Mouse (Mus musculus) intestine, embryonic 15.5 days (tissue): ENCODE data around the gene Gse1. TPM values are rescaled to one million over a fixed set of nuclear protein-coding genes. Genes with fewer than 3 reads are reported as not detected.
A peak's percentile ranks its signal among the peaks of the same experiment; 100 is the strongest.

Source experiments
- ATAC-seq: fragments of 200-750 bp; cut with Nextera tagmentation; 2 replicates; pipeline ENCODE4 v1.8.0; 2017; ENCODE audit warnings: moderate TSS enrichment, moderate library complexity
- H3K27ac ChIP-seq: fragments of 300-500 bp; sonication (generic); 2 replicates; pipeline ENCODE4 v1.5.1; 2015; ENCODE audit warnings: mild to moderate bottlenecking, inconsistent platforms
- H3K27me3 ChIP-seq: fragments of 300-500 bp; sonication (generic); replicated peaks from 2 replicates; pipeline ENCODE4 v1.6.1; 2015; ENCODE audit warnings: inconsistent platforms
- H3K36me3 ChIP-seq: fragments of 300-500 bp; sonication (generic); 2 replicates; pipeline ENCODE4 v1.6.1; 2015; ENCODE audit warnings: inconsistent platforms
- H3K4me1 ChIP-seq: fragments of 300-500 bp; sonication (generic); replicated peaks from 2 replicates; pipeline ENCODE4 v1.6.1; 2015; ENCODE audit warnings: inconsistent platforms
- H3K4me2 ChIP-seq: fragments of 300-500 bp; sonication (generic); replicated peaks from 2 replicates; pipeline ENCODE4 v1.6.1; 2015; ENCODE audit warnings: mild to moderate bottlenecking, inconsistent platforms
- H3K4me3 ChIP-seq: fragments of 300-500 bp; sonication (generic); replicated peaks from 2 replicates; pipeline ENCODE4 v1.5.1; 2015; ENCODE audit warnings: inconsistent platforms
- H3K9ac ChIP-seq: fragments of 300-500 bp; sonication (generic); 2 replicates; pipeline ENCODE4 v1.6.1; 2015; ENCODE audit warnings: inconsistent platforms
- H3K9me3 ChIP-seq: fragments of 300-500 bp; sonication (generic); 2 replicates; pipeline ENCODE4 v1.6.1; 2016; ENCODE audit warnings: inconsistent platforms
- WGBS: fragments of 180-500 bp; shearing (Covaris S2); methylation state at CpG from one replicate; pipeline ENCODE4 v1.1.7; 2015; 5-methylcytosine and 5-hydroxymethylcytosine counted together
- polyA plus RNA-seq: library from polyadenylated mRNA; unstranded; fragments of >200 nt; fragmentation: Nextera tagmentation; extraction: Ambion mirVana; gene quantifications from 2 replicates; pipeline ENCODE4 v1.2.1, GENCODE M21; 2015

Gene Gse1
- polyA plus RNA-seq, 1 experiment from 2014 or later, result 7.9 TPM

DNA sequence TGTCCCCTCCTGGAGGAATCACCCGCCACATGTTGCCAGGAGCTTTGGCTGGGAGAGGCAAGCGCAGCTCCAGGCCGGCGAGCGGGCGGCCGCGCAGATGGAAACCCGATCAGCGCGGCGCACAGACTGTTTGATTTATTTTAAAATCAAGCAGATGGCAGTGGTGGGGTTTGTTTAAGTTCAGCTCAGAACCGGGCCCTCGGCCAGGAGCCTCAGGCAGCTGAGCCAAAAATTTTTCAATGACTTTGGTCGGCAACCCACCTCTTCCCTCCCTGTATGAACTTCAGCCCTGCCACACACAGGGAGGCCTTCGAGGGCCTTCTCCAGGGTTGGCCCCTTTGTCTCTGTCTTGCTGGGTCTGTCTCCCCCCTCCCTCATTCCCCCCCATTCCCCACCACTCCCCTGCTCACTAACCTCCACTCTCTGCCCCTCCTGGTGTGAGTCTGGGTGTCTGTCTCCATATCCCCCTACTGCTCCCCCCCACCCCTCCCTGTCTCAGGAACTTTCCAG, 36.7 kb downstream of the Gse1 start:
- Histone ChIP-seq H3K4me3 (no peak overlapping the region; the same call in 1 of the 2 replicates), H3K4me2 (peak overlapping the region; percentile 60), H3K36me3 (no peaks in the 10 kb centered on the region), H3K4me1 (peaks cover 82% of the 10 kb centered on the region), H3K9ac (peak overlapping the region; percentile 12; the same call in 1 of the 2 replicates), H3K9me3 (no peaks in the 10 kb centered on the region), H3K27me3 (no peaks in the 10 kb centered on the region), H3K27ac (peak overlapping the region; percentile 94)
- WGBS, result 14% methylated on average over 16 of the region's 16 CpGs
- ATAC-seq, result peak; percentile 72

DNA sequence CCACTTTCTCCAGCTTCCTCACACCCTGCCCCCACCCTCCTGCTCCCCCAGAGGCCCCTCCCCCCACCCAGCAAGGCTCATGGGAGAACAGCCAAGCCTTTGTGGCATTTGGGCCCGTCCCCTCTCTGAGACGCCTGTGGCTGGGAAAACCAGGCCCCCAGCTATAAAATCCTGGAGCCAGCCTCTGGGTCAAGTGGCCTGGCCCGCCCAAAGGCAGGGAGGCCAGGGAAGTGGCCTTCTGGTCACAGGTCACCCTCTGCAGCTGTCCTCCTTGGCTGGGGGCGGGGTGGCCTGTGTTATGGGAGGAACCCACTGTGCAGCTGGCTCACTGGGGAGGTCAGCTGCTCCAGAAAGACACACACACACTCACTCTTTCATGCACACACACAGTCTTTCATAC, 37.2 kb downstream of the Gse1 start:
- H3K4me2 ChIP-seq, result peak overlapping the region; percentile 60
- H3K27ac ChIP-seq, result peak overlapping the region; percentile 94
- H3K36me3 ChIP-seq, result no peaks in the 10 kb centered on the region
- ATAC-seq, result peak; percentile 72
- H3K4me3 ChIP-seq, result no peak overlapping the region
- peaks cover 79% of the 10 kb centered on the region for H3K4me1 ChIP-seq
- H3K9ac ChIP-seq, result no peak overlapping the region
- 11% methylated on average over 4 of the region's 4 CpGs for WGBS
- H3K27me3 ChIP-seq, result no peaks in the 10 kb centered on the region
- no peaks in the 10 kb centered on the region for H3K9me3 ChIP-seq

DNA sequence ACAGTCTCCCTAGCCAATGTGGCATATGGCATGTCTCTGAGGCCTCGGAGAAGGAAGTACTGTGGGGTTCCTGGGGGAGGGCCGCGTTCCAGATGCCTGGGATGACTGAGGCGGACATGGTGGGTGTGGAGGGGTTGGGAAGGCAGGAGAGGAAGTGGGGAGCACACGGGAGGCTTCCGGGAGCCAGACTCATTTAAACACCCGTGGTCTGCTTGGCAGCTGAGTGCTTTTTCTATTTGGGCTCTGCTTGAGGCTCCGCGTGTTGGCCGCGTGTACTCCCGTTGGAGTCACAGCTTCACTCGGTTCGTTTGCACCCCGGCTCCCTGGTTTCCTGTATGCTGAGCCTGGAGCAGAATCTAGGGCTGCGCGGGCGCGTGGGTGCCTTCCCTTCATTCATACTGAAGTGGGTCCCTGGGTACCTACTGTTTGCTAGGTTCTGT, 40.3 kb downstream of the Gse1 start:
- no peaks in the 10 kb centered on the region for H3K36me3 ChIP-seq
- peak overlapping the region; percentile 12; the same call in 1 of the 2 replicates for H3K4me2 ChIP-seq
- 38% methylated on average over 19 of the region's 19 CpGs for WGBS
- peak overlapping the region; percentile 10; the same call in 1 of the 2 replicates for H3K9ac ChIP-seq
- H3K27me3 ChIP-seq, result no peaks in the 10 kb centered on the region
- ATAC-seq, result no peak
- peak overlapping the region; percentile 44 for H3K27ac ChIP-seq
- peaks cover 58% of the 10 kb centered on the region for H3K4me1 ChIP-seq
- H3K4me3 ChIP-seq, result no peak overlapping the region
- H3K9me3 ChIP-seq, result no peaks in the 10 kb centered on the region

DNA sequence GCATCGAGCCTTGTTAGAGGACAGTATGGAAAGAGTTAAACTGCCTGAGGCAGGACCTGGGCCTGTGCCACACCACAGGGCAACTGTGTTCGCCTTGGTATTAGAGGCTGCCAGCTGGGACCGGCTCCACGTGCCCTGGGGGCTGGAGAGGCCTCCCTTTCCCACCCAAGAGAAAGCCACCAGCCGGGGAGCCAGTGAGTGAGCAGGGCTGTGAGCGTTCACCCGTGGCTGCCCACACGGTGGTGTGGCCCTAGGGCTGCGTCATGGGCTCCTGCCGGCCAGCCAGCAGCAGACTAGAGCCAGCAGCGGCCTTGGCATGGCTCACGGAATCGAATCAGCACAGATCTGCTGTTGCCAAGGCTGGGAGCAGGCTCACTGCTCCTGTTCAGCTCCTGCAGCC, 42.2 kb downstream of the Gse1 start:
- Histone ChIP-seq H3K4me3 (no peak overlapping the region), H3K9me3 (no peaks in the 10 kb centered on the region), H3K27me3 (no peaks in the 10 kb centered on the region), H3K36me3 (no peaks in the 10 kb centered on the region), H3K9ac (no peak overlapping the region; the same call in 1 of the 2 replicates), H3K4me1 (peaks cover 52% of the 10 kb centered on the region), H3K4me2 (no peak overlapping the region), H3K27ac (no peak overlapping the region)
- no peak for ATAC-seq
- 79% methylated on average over 13 of the region's 13 CpGs for WGBS

DNA sequence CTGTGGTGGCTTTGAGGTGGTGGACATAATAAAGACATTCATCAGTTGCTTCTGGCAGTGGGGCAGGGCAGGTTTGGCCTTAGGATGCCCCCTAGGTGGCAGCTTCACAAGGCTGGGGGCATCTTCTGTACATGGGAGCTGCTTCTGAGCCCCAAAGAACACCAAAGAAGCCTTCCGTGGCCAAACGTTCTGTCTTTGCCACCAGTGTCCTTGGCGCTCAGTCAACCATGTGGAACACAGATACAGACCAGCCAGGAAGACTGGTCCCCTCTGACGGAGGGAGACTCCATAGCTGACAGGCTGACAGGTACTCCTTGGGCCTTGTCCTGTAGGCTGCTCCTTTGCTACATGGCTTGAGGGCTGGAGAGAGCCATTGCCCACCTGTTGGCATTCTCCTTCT, 45.2 kb downstream of the Gse1 start:
- no peak for ATAC-seq
- Histone ChIP-seq H3K36me3 (no peaks in the 10 kb centered on the region), H3K27me3 (no peaks in the 10 kb centered on the region), H3K4me1 (peaks cover 57% of the 10 kb centered on the region), H3K27ac (no peak overlapping the region), H3K9me3 (no peaks in the 10 kb centered on the region), H3K4me3 (no peak overlapping the region), H3K4me2 (no peak overlapping the region), H3K9ac (no peak overlapping the region)
- 92% methylated on average over 4 of the region's 4 CpGs for WGBS

DNA sequence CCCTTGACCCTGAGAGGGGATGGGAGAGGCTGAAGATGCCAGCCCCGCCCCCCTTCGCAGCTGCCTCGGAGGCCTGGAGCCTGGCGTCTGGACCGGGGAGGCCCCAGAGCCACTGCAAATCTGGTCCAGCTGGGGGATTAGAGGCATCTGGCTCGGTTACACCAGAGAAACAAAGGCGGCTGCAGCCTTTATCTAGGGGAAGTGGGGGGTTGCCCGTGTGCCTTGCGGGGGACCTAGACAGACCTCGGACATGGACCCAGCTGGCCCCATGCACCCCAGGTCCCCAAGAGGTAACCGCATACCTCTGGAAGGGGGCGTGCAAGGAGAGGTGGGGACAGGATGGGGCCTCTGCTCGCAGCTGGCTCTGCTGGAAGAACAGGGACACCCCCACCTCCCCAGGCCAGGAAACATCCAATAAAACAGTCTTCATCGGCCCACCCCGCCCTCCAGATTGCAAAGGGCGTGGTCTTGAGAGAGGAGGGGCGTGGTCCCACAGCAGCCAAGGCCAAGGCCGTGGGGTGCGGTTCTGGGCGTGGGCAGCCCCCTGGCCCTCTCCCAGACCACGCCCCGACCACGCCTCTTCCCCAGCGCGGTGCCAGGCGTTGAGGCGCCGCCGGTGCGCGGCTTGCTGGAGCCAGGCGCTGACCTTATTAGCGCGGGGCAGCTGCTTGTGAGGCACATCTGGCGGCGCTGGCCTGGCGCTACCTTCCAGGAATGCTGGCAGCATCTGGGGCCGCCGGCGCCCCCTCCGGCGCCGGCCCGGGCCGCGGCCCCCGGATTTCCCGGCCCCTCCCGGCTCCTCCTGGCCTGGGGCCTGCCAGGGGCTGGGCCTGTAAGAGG, 48.0 kb downstream of the Gse1 start:
- ATAC-seq, result peak; percentile 94
- peak overlapping the region; percentile 44 for H3K4me3 ChIP-seq
- peak overlapping the region; percentile 55 for H3K9ac ChIP-seq
- H3K36me3 ChIP-seq, result no peaks in the 10 kb centered on the region
- peak overlapping the region; percentile 94 for H3K4me2 ChIP-seq
- no peaks in the 10 kb centered on the region for H3K9me3 ChIP-seq
- WGBS, result under 1% methylated on average over 48 of the region's 49 CpGs
- H3K4me1 ChIP-seq, result peaks cover 60% of the 10 kb centered on the region
- no peaks in the 10 kb centered on the region for H3K27me3 ChIP-seq
- H3K27ac ChIP-seq, result peak overlapping the region; percentile 96

DNA sequence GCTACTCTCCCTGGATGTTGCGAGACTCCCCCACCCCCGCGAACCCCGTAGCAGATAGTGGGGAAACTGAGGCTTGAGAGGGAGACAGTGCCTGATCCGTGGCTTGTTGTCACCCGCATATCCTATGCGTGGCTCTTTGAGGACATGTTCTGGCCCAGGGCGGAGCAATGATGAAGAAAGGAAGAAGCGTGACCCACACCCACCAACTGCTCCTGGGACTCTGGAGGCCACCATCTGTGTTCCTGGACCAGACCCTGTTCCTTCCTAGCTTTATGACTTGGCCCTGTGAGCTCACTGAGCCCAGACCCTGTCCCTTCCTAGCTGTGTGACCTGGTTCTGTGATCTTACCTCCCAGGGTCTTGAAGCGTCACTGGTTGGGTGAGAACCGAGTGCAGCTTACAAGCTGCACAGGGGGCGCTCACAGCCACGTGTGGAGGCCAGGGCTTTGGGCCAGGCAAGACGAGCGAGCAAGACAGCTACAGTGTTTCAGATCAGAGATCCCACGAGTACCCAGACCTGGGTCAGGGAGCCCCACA, 48.7 kb downstream of the Gse1 start:
- H3K9me3 ChIP-seq, result no peaks in the 10 kb centered on the region
- no peaks in the 10 kb centered on the region for H3K27me3 ChIP-seq
- ATAC-seq, result peak; percentile 13; the same call in 1 of the 2 replicates
- H3K27ac ChIP-seq, result peak overlapping the region; percentile 96
- H3K4me2 ChIP-seq, result peak overlapping the region; percentile 94
- peaks cover 62% of the 10 kb centered on the region for H3K4me1 ChIP-seq
- 14% methylated on average over 16 of the region's 16 CpGs for WGBS
- H3K9ac ChIP-seq, result peak overlapping the region; percentile 55
- H3K4me3 ChIP-seq, result peak overlapping the region; percentile 44
- no peaks in the 10 kb centered on the region for H3K36me3 ChIP-seq

DNA sequence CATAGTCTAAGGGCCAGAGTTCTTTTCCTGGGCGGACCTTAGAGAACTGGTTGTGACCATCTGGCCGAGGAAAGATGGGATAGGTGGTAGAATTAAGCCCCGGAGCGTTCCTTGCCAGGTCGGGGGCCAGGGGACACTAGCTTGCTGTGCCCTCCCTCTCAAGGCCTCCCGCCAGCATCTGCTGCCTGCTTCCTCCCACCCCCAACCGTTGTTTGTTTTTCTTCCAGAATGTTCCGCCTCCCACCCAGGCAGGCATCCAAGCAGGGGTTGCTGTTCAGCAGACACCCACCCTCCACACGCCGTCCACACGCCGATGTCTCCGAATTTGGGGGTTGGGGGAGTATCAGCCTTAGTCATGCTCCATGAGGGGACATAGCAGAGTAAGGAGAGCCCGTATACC, 49.8 kb downstream of the Gse1 start:
- Histone ChIP-seq H3K27ac (peak overlapping the region; percentile 96), H3K27me3 (no peaks in the 10 kb centered on the region), H3K4me1 (peaks cover 70% of the 10 kb centered on the region), H3K36me3 (no peaks in the 10 kb centered on the region), H3K4me2 (no peak overlapping the region), H3K9ac (no peak overlapping the region), H3K4me3 (no peak overlapping the region), H3K9me3 (no peaks in the 10 kb centered on the region)
- ATAC-seq, result no peak
- WGBS, result 45% methylated on average over 14 of the region's 14 CpGs

DNA sequence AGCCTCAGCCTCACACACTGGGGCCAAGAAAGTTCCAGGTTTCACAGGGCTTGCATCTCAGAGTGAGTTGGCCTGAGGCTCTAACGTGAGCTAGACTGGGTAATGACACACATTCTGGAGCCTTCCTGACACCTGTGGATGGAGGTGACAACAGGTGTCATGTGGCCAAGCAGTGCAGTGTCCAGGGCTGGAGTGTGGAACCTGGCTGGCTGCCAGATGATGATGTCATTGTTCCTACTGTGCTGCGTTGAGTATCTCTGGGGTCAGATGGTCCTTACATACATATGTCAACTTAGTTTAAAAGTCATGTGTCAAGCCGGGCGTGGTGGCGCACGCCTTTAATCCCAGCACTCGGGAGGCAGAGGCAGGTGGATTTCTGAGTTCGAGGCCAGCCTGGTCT, 51.2 kb downstream of the Gse1 start:
- peak overlapping the region; percentile 18; the same call in 1 of the 2 replicates for H3K27ac ChIP-seq
- no peak for ATAC-seq

DNA sequence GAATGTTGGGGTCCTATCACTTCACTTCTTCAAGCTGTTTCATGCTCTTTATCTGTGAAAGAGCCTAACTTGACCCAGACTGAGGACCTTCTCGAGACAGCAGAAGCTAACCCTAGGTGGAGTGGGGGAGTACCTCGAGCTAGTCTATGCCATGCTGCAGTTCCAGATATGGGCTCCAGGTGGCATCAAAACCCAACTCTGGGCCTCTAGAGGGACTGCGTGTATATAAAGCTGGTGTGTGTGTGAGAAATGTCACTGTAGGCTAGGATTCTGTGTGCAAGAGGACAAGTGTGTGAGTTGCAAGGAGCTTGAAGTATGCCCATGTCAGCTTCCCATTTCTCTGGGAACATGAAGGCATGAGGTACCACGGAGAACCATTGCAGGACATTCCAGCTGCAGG, 53.2 kb downstream of the Gse1 start:
- no peak overlapping the region for H3K4me3 ChIP-seq
- no peaks in the 10 kb centered on the region for H3K27me3 ChIP-seq
- H3K9ac ChIP-seq, result no peak overlapping the region
- no peaks in the 10 kb centered on the region for H3K9me3 ChIP-seq
- no peak overlapping the region for H3K4me2 ChIP-seq
- ATAC-seq, result no peak
- H3K27ac ChIP-seq, result no peak overlapping the region
- peaks cover 77% of the 10 kb centered on the region for H3K4me1 ChIP-seq
- 18% methylated on average over 4 of the region's 4 CpGs for WGBS
- H3K36me3 ChIP-seq, result no peaks in the 10 kb centered on the region

More for the DNA sequence above, 51.2 kb downstream of the Gse1 start:
- no peak overlapping the region for H3K4me3 ChIP-seq
- no peaks in the 10 kb centered on the region for H3K27me3 ChIP-seq
- no peaks in the 10 kb centered on the region for H3K9me3 ChIP-seq
- H3K36me3 ChIP-seq, result no peaks in the 10 kb centered on the region
- peaks cover 76% of the 10 kb centered on the region for H3K4me1 ChIP-seq
- no peak overlapping the region for H3K9ac ChIP-seq
- no peak overlapping the region for H3K4me2 ChIP-seq
- WGBS, result 75% methylated on average over 8 of the region's 8 CpGs

DNA sequence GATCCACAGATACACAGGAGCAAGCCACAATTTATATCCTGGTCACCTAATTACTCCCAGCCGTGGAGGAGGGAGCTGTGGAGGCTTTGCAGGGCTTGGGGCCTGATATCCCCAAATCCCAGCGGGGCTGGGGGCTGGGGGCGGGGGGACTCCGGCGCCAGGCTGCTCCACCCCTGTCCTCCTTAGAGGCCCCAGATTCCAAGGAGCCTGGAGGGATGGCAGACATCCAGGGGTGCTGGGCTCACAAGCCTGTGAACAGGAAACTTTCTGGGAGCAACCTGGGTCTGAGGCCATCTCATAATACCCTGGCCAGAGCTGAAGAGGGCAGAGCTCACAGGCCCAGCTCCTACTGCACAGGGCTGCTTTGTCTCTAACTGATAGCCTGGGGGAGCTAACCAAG, 54.2 kb downstream of the Gse1 start:
- WGBS, result 49% methylated on average over 5 of the region's 5 CpGs
- peaks cover 67% of the 10 kb centered on the region for H3K4me1 ChIP-seq
- H3K9ac ChIP-seq, result no peak overlapping the region
- no peaks in the 10 kb centered on the region for H3K36me3 ChIP-seq
- peak overlapping the region; percentile 40; the same call in 1 of the 2 replicates for H3K27ac ChIP-seq
- no peaks in the 10 kb centered on the region for H3K27me3 ChIP-seq
- no peak for ATAC-seq
- H3K4me2 ChIP-seq, result 0 out of 2 replicates have a peak overlapping the region, but pooled peaks have one; percentile 3
- no peaks in the 10 kb centered on the region for H3K9me3 ChIP-seq
- H3K4me3 ChIP-seq, result no peak overlapping the region

DNA sequence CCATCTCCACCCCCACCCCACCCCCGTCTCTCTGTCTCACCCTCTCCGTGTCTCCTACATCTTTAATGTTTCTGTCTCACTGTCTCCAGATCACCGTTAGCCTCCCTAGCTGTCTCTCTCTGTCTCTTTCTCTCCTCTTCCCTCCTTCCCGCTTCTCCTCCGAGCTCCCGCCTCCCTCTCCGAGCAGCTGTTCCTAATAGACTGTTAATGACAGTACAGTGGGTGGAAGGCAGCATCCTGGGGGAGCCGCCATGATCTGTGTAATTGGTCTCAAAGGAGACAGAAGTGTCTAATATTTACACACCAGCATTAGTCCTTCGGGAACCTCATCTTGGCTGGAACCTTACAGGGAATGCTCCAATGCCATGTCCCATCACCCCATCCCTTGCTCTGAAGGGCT, 56.0 kb downstream of the Gse1 start:
- WGBS, result 38% methylated on average over 9 of the region's 9 CpGs
- Histone ChIP-seq H3K9ac (no peak overlapping the region), H3K4me2 (0 out of 2 replicates have a peak overlapping the region, but pooled peaks have one; percentile 14), H3K4me1 (peaks cover 62% of the 10 kb centered on the region), H3K36me3 (no peaks in the 10 kb centered on the region), H3K27me3 (no peaks in the 10 kb centered on the region), H3K27ac (peak overlapping the region; percentile 74), H3K4me3 (no peak overlapping the region), H3K9me3 (no peaks in the 10 kb centered on the region)
- no peak for ATAC-seq
